Mouse (Mus musculus) central nervous system, embryonic 14 days (tissue): ENCODE results near the gene Fcrla. TPM values are rescaled to one million over a fixed set of nuclear protein-coding genes. Genes with fewer than 3 reads are reported as not detected.

Source experiments
- polyA plus RNA-seq: library from polyadenylated mRNA; depleted of rRNA; stranded (reverse); fragments of >200 nt; gene quantifications from 2 replicates; pipeline ENCODE4 v1.2.3, GENCODE M21; 2012; rRNA removed

Fcrla gene
- not detected in 2 replicates for polyA plus RNA-seq

GRCm38 (mm10) chr1:170927378-170927777 lies at the start of gene Fcrla:
Gene Fcrla, minus strand, starts transcription at chr1:170927583.

DNA sequence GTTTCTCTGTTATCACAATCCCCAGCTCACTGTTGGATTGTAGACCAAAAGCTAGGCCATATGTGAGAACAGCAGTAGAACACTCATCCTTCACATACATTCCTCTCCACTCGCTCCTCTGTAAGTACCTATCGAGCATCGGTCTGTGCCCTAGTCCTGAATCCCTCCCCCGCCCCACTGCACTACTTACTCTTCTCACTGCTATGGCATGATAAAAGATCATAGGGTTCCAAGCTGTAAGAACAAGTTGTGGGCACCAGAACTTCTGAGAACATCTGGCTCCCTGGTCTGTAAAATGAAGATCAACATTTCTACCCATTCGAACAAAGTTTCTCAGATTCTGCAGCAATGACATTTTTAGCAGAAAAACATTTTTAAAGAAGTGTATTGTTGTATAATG lies 49.1 kb upstream of the Fcrla start, which contains the start of gene Fcgr2b:
Gene Fcgr2b, minus strand, starts transcription at position 101 of the 400 bp plus-strand sequence.

DNA sequence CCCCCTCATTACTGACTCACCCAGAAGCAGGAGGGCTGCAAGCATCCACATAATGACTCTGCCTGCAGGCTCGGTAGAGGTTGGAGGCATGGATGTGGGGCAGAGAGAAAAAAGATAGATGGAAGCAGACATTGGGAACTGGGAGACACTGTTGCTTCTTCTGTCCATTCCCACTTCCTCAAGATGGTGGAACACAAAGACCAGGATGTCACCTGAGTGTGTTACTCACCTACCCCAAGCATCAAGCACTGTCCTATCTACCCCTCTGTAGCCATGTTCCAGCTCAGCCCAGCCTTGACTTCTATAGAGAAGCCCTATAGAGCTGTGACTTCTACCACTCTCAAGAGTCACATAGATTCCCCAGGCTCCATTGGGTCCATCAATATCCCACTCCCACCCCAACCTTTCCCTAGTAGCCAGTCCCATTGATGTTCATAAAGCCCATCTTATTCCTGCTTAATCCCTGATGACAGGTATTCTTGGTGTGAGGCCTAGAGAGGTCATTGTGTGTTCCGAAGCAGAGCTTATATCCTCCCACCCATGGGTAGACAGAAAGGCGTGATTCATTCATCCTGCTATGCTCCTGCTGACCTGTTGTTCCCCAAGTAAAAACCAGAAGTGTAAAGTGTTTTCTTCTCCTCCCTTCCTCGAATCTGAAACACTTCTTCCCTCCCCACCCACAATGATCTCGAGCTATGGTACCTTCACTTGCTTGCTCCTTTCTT lies 14.3 kb downstream of the Fcrla start, which contains the start of gene Fcrlb:
Gene Fcrlb, minus strand, starts transcription at position 51 of the 725 bp plus-strand sequence.

GRCm38 (mm10) chr1:170884978-170885561 lies 42.3 kb downstream of the Fcrla start, which contains the start of the genes Gm26620 and Dusp12:
Gene Gm26620, plus strand, starts transcription at chr1:170885065.
Gene Dusp12, minus strand, starts transcription at chr1:170885540.

DNA sequence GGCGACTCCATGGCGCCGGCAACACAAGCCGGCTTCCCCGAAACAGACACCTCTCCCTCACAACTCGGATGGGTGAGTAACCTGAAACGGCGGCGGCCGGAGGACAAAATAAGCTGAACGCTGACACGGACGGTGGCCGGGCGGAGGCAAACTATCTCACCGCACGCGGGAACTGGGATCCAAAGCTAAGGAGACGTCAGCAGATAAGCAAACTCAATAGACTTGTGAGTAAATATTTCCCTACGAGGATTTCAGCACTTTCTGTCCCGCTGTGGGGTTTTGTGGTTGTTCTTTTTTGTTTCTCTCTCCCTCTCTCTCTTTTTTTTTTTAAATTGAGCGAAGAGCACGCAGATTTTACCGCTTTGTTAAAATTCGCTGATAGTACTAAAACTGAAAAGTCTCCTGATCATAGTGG lies 59.7 kb downstream of the Fcrla start, which contains the start of gene Atf6:
Gene Atf6, minus strand, starts transcription at position 81 of the 415 bp plus-strand sequence.

Other genes with a start within 250 kb of the Fcrla start
- 9.2 and 10.0 TPM in 2 replicates for gene Atf6, start 59.8 kb downstream of the Fcrla start, polyA plus RNA-seq
- gene Gm26620, start 42.5 kb downstream of the Fcrla start, polyA plus RNA-seq: 0.61 and 0.75 TPM in 2 replicates
- gene Dusp12, start 42.0 kb downstream of the Fcrla start, polyA plus RNA-seq: 45.6 and 51.0 TPM in 2 replicates
- 0.15 and 0.35 TPM in 2 replicates for gene Fcrlb, start 14.6 kb downstream of the Fcrla start, polyA plus RNA-seq
- gene Fcgr2b, start 49.0 kb upstream of the Fcrla start, polyA plus RNA-seq: 1.4 and 1.8 TPM in 2 replicates
- gene Fcgr4, start 91.3 kb upstream of the Fcrla start, polyA plus RNA-seq: 1.4 and 1.6 TPM in 2 replicates
- 8.3 and 8.7 TPM in 2 replicates for gene Fcgr3, start 137.4 kb upstream of the Fcrla start, polyA plus RNA-seq
- gene Cfap126, start 186.3 kb upstream of the Fcrla start, polyA plus RNA-seq: 11.1 and 11.3 TPM in 2 replicates
- gene Sdhc, start 223.0 kb upstream of the Fcrla start, polyA plus RNA-seq: 260 and 262 TPM in 2 replicates
- gene Mpz, start 223.1 kb upstream of the Fcrla start, polyA plus RNA-seq: 3.0 and 10.7 TPM in 2 replicates